Mouse (Mus musculus) heart, embryonic 16.5 days (tissue): ENCODE measurements around the gene Fam118a. TPM values are rescaled to one million over a fixed set of nuclear protein-coding genes. Genes with fewer than 3 reads are reported as not detected.

ENCODE experiments used
- ATAC-seq: fragments of 200-750 bp; cut with Nextera tagmentation; replicated peaks from 2 replicates; pipeline ENCODE4 v1.8.0; 2017; ENCODE audit warnings: moderate number of reproducible peaks; ENCODE audit not compliant: insufficient read depth, low FRiP score; ENCODE audit errors: extremely low read depth
- H3K27ac ChIP-seq: fragments of 300-500 bp; sonication (generic); 2 replicates; pipeline ENCODE4 v1.5.1; 2014; ENCODE audit warnings: mild to moderate bottlenecking, low read length, control low read depth, moderate library complexity
- H3K27me3 ChIP-seq: fragments of 300-500 bp; sonication (generic); 2 replicates; pipeline ENCODE4 v1.6.1; 2014; ENCODE audit warnings: low read length, mixed read lengths; ENCODE audit not compliant: control insufficient read depth, insufficient read depth
- H3K36me3 ChIP-seq: fragments of 300-500 bp; sonication (generic); 2 replicates; pipeline ENCODE4 v1.6.1; 2014; ENCODE audit not compliant: control insufficient read depth, insufficient read depth
- H3K4me1 ChIP-seq: fragments of 300-500 bp; sonication (generic); 2 replicates; pipeline ENCODE4 v1.6.1; 2014; ENCODE audit warnings: low read length, mixed read lengths; ENCODE audit not compliant: control insufficient read depth, insufficient read depth
- H3K4me2 ChIP-seq: fragments of 300-500 bp; sonication (generic); 2 replicates; pipeline ENCODE4 v1.6.1; 2014; ENCODE audit warnings: low read depth, mild to moderate bottlenecking, control low read depth, low read length
- H3K4me3 ChIP-seq: fragments of 300-500 bp; sonication (generic); 2 replicates; pipeline ENCODE4 v1.5.1; 2014; ENCODE audit warnings: mild to moderate bottlenecking, control low read depth, low read length
- H3K9ac ChIP-seq: fragments of 300-500 bp; sonication (generic); 2 replicates; pipeline ENCODE4 v1.6.1; 2014; ENCODE audit warnings: low read length, control low read depth
- H3K9me3 ChIP-seq: fragments of 300-500 bp; sonication (generic); replicated peaks from 2 replicates; pipeline ENCODE4 v1.6.1; 2016; ENCODE audit warnings: low read length; ENCODE audit not compliant: control insufficient read depth
- WGBS: fragments of 180-500 bp; shearing (Covaris S2); extraction: QIAGEN DNeasy Blood & Tissue Kit; methylation state at CpG from one replicate; pipeline ENCODE4 v1.1.7; 2014; 5-methylcytosine and 5-hydroxymethylcytosine counted together
- polyA plus RNA-seq: library from polyadenylated mRNA; unstranded; fragments of >200 nt; fragmentation: Nextera tagmentation; extraction: Ambion mirVana; gene quantifications from 2 replicates; pipeline ENCODE4 v1.2.1, GENCODE M21; 2015

Gene Fam118a
- polyA plus RNA-seq, 1 experiment from 2014 or later: 18.2 TPM

DNA sequence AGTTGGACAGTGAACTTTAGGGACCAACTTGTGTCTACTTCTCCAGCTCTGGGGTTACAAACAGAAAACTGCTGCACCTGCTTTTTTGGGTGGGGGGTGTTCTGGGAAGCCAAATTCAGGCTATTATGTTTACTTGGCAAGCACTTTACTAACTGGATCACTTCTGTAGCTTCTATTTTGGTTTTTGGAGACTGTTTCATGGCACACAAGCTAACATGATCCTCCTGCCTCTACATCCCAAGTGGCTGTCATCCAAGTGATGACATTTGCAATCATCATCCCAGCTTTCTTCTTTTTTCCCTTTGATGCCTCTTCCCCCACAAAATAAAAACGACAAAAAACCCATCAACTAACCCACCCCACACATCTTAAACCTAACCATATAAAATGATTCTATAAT lies 56.9 kb downstream of the Fam118a start:
- H3K4me1 ChIP-seq: no peaks in the 10 kb centered on the region
- no peak overlapping the region for H3K27ac ChIP-seq
- WGBS: 40% methylated on average over 1 of the region's 1 CpGs
- no peak for ATAC-seq
- no peak overlapping the region for H3K9ac ChIP-seq
- no peaks in the 10 kb centered on the region for H3K36me3 ChIP-seq
- no peaks in the 10 kb centered on the region for H3K9me3 ChIP-seq
- no peak overlapping the region for H3K4me2 ChIP-seq
- no peak overlapping the region for H3K4me3 ChIP-seq
- H3K27me3 ChIP-seq: no peaks in the 10 kb centered on the region

Other genes with a start within 250 kb of the Fam118a start
- gene Phf21b, start 172.9 kb upstream of the Fam118a start, polyA plus RNA-seq: 0.05 and 0.55 TPM in 2 replicates
- gene Gm29666, start 108.9 kb upstream of the Fam118a start, polyA plus RNA-seq: 0.52 and 0.56 TPM in 2 replicates
- gene Nup50, start 105.5 kb upstream of the Fam118a start, polyA plus RNA-seq: 18.7 and 20.6 TPM in 2 replicates
- gene 5031439G07Rik, start 40.4 kb upstream of the Fam118a start, polyA plus RNA-seq: 4.3 and 4.4 TPM in 2 replicates
- gene Upk3a, start 11.8 kb upstream of the Fam118a start, polyA plus RNA-seq: 0.47 and 2.7 TPM in 2 replicates
- gene Smc1b, start 103.0 kb downstream of the Fam118a start, polyA plus RNA-seq: 0.07 and 0.08 TPM in 2 replicates
- 0.20 and 0.29 TPM in 2 replicates for gene Ribc2, start 103.1 kb downstream of the Fam118a start, polyA plus RNA-seq
- 109 and 124 TPM in 2 replicates for gene Fbln1, start 177.0 kb downstream of the Fam118a start, polyA plus RNA-seq